Comparison of ENCODE assay signal across 8 mouse cellular contexts in genomic region chr10:80055364-80055763, GRCm38 (mm10). TPM values are rescaled to one million over a fixed set of nuclear protein-coding genes. Genes with fewer than 3 reads are reported as not detected.
DNase-seq lines count a peak whose midpoint lies in the region; ATAC-seq and TF ChIP-seq lines count a peak whose summit lies in the region.

No protein-coding gene starts in this region.

- H3K9me3 ChIP-seq in heart, embryonic 13.5 days: no peaks in the 10 kb centered on the region
- no peaks in the 10 kb centered on the region for H3K9me3 ChIP-seq in ES-E14 (ENCODE audit: control insufficient read depth, insufficient read depth, low read depth, low read length)
- no peaks in the 10 kb centered on the region for H3K9me3 ChIP-seq in hindbrain, embryonic 10.5 days
- no peaks in the 10 kb centered on the region for H3K9me3 ChIP-seq in liver, postnatal 0 days (ENCODE audit: low read length)

- in situ Hi-C loops in ES-E14 (cut with MboI; ENCODE audit: low sequenced_read_pairs in 2 of 2, unreplicated experiment in 2 of 2): no loop called here

- ATAC-seq in heart, embryonic 13.5 days (ENCODE audit: extremely low read depth, insufficient number of reproducible peaks, low FRiP score, low TSS enrichment): no peak
- no peak for ATAC-seq in liver, postnatal 0 days

- peak overlapping the region; percentile 99 for H3K9ac ChIP-seq in heart, embryonic 13.5 days
- H3K9ac ChIP-seq in ES-E14 (ENCODE audit: insufficient read depth, low read depth, low read length, poor library complexity, severe bottlenecking): peak overlapping the region; percentile 14
- H3K9ac ChIP-seq in liver, postnatal 0 days (replicated peaks): peak overlapping the region; percentile 96; the same call in 1 of the 2 replicates

- peak overlapping the region; percentile 91 for H3K4me2 ChIP-seq in heart, embryonic 13.5 days
- H3K4me2 ChIP-seq in liver, postnatal 0 days (ENCODE audit: low read depth, low read length): peak overlapping the region; percentile 95

- TF ChIP-seq EP300 in liver, postnatal 0 days (IDR thresholded peaks at IDR 0.05; ENCODE audit: low read depth): no peak

- TF ChIP-seq CTCF in liver, postnatal 0 days (IDR thresholded peaks at IDR 0.05; ENCODE audit: low read depth): no peak

- DNase-seq in heart, adult 8-10 months (ENCODE audit: low spot score): no peak
- DNase-seq in ES-E14 (ENCODE audit: low read depth, low spot score): no peak
- no peak for DNase-seq in hindbrain, embryonic 10.5 days (ENCODE audit: low spot score)
- no peak for DNase-seq in liver, postnatal 0 days
- no peak for DNase-seq in thymus, adult 18-20 months
- DNase-seq in embryo, embryonic 10.5 days (ENCODE audit: low spot score): no peak
- no peak for DNase-seq in cerebellum, postnatal 25 days

- H3K27ac ChIP-seq in heart, embryonic 13.5 days (replicated peaks): no peak overlapping the region
- H3K27ac ChIP-seq in ES-E14 (ENCODE audit: insufficient read depth, low read depth, low read length, poor library complexity, severe bottlenecking): no peak overlapping the region; the same call in 1 of the 2 replicates
- H3K27ac ChIP-seq in hindbrain, embryonic 10.5 days: no peak overlapping the region
- H3K27ac ChIP-seq in liver, postnatal 0 days (ENCODE audit: low read depth): peak overlapping the region; percentile 34; the same call in 1 of the 2 replicates

- 72% methylated on average over 5 of the region's 5 CpGs for WGBS in heart, embryonic 13.5 days
- 82% methylated on average over 5 of the region's 5 CpGs for WGBS in hindbrain, embryonic 10.5 days
- 73% methylated on average over 5 of the region's 5 CpGs for WGBS in liver, postnatal 0 days (ENCODE audit: insufficient replicate concordance)

- H3K36me3 ChIP-seq in heart, embryonic 13.5 days: peaks cover 52% of the 10 kb centered on the region
- peaks cover 39% of the 10 kb centered on the region for H3K36me3 ChIP-seq in ES-E14 (ENCODE audit: control insufficient read depth, insufficient read depth, low read length, poor library complexity, severe bottlenecking)
- peaks cover 52% of the 10 kb centered on the region for H3K36me3 ChIP-seq in hindbrain, embryonic 10.5 days
- peaks cover 47% of the 10 kb centered on the region for H3K36me3 ChIP-seq in liver, postnatal 0 days (replicated peaks; ENCODE audit: insufficient read depth, low read length)

- H3K4me3 ChIP-seq in heart, embryonic 13.5 days: peak overlapping the region; percentile 94
- peak overlapping the region; percentile 74 to 93 for H3K4me3 ChIP-seq in ES-E14 (ENCODE audit: insufficient read depth in 1 of 2, low read depth in 1 of 2, low read length in 2 of 2, poor library complexity in 1 of 2, severe bottlenecking in 1 of 2)
- peak overlapping the region; percentile 96 for H3K4me3 ChIP-seq in hindbrain, embryonic 10.5 days
- H3K4me3 ChIP-seq in liver, postnatal 0 days (ENCODE audit: low read depth, low read length): peak overlapping the region; percentile 89; the same call in 1 of the 2 replicates

- no peaks in the 10 kb centered on the region for H3K27me3 ChIP-seq in heart, embryonic 13.5 days (replicated peaks)
- peaks cover 5% of the 10 kb centered on the region; the same call in 1 of the 2 replicates for H3K27me3 ChIP-seq in hindbrain, embryonic 10.5 days (ENCODE audit: insufficient read depth, poor library complexity, severe bottlenecking)
- H3K27me3 ChIP-seq in liver, postnatal 0 days (ENCODE audit: insufficient read depth, low read length): no peaks in the 10 kb centered on the region

- peaks cover 41% of the 10 kb centered on the region for H3K4me1 ChIP-seq in heart, embryonic 13.5 days
- peaks cover 7 to 21% of the 10 kb centered on the region in 2 experiments for H3K4me1 ChIP-seq in ES-E14 (ENCODE audit: control insufficient read depth in 2 of 2, insufficient read depth in 2 of 2, low read length in 2 of 2, poor library complexity in 1 of 2)
- H3K4me1 ChIP-seq in hindbrain, embryonic 10.5 days (replicated peaks): peaks cover 62% of the 10 kb centered on the region
- H3K4me1 ChIP-seq in liver, postnatal 0 days (ENCODE audit: insufficient read depth): peaks cover 41% of the 10 kb centered on the region

TF ChIP-seq in ES-E14, 5 proteins besides CTCF, POLR2A, EP300 and RAD21:
- no peak for TF ChIP-seq ZNF384 (IDR thresholded peaks at IDR 0.05; ENCODE audit: low read depth, low read length)
- no peak for TF ChIP-seq HCFC1 (IDR thresholded peaks at IDR 0.05; ENCODE audit: borderline replicate concordance, insufficient read depth, low read length)
- TF ChIP-seq ZC3H11A (IDR thresholded peaks at IDR 0.05; ENCODE audit: borderline replicate concordance, low read depth, low read length): no peak
- no peak for TF ChIP-seq MAFK (IDR thresholded peaks at IDR 0.05; ENCODE audit: insufficient read depth, low read depth, low read length)
- TF ChIP-seq CHD2 (IDR thresholded peaks at IDR 0.05; ENCODE audit: low read depth, low read length): no peak

RNA-seq across cellular contexts. Expression of gene Gpx4, which starts 8.4 kb away (rescaled TPM):
- 691 and 741 TPM in 2 replicates for polyA plus RNA-seq in heart, embryonic 13.5 days (2015; fragmentation: Nextera tagmentation; extraction: Ambion mirVana)
- 1,000 to 10,000 TPM; 1,048 to 1,125 (median 1,067) TPM for total RNA-seq in heart, adult 8-10 months (2022)
- total RNA-seq in ES-E14 (2012; rRNA removed): 1,456 and 1,919 TPM in 2 replicates
- 681 and 705 TPM in 2 replicates for polyA plus RNA-seq in hindbrain, embryonic 10.5 days (2016; fragmentation: Nextera tagmentation; extraction: Ambion mirVana)
- 537 and 560 TPM in 2 replicates for polyA plus RNA-seq in liver, postnatal 0 days (2015; fragmentation: Nextera tagmentation; extraction: Ambion mirVana)

RNA-seq across cellular contexts. Expression of gene Polr2e, which starts 15.8 kb away (rescaled TPM):
- 149 and 154 TPM in 2 replicates for polyA plus RNA-seq in heart, embryonic 13.5 days (2015; fragmentation: Nextera tagmentation; extraction: Ambion mirVana)
- total RNA-seq in heart, adult 8-10 months (2022): 100 to 1,000 TPM in 2 of 4 experiments, 10 to 100 TPM in 2; 91.7 to 106 (median 100) TPM
- 266 and 293 TPM in 2 replicates for total RNA-seq in ES-E14 (2012; rRNA removed)
- polyA plus RNA-seq in hindbrain, embryonic 10.5 days (2016; fragmentation: Nextera tagmentation; extraction: Ambion mirVana): 261 and 268 TPM in 2 replicates
- polyA plus RNA-seq in liver, postnatal 0 days (2015; fragmentation: Nextera tagmentation; extraction: Ambion mirVana): 57.0 and 58.3 TPM in 2 replicates

RNA-seq across cellular contexts. Expression of gene Arhgap45, which starts 38.9 kb away (rescaled TPM):
- 5.5 and 6.5 TPM in 2 replicates for polyA plus RNA-seq in heart, embryonic 13.5 days (2015; fragmentation: Nextera tagmentation; extraction: Ambion mirVana)
- 1 to 10 TPM; 2.9 to 5.1 (median 3.4) TPM for total RNA-seq in heart, adult 8-10 months (2022)
- 17.0 and 20.9 TPM in 2 replicates for total RNA-seq in ES-E14 (2012; rRNA removed)
- polyA plus RNA-seq in hindbrain, embryonic 10.5 days (2016; fragmentation: Nextera tagmentation; extraction: Ambion mirVana): 8.4 and 9.0 TPM in 2 replicates
- 12.1 and 14.2 TPM in 2 replicates for polyA plus RNA-seq in liver, postnatal 0 days (2015; fragmentation: Nextera tagmentation; extraction: Ambion mirVana)

RNA-seq across cellular contexts. Expression of gene Sbno2, which starts 50.0 kb away (rescaled TPM):
- polyA plus RNA-seq in heart, embryonic 13.5 days (2015; fragmentation: Nextera tagmentation; extraction: Ambion mirVana): 9.1 and 10.1 TPM in 2 replicates
- 10 to 100 TPM in 3 of 4 experiments, 1 to 10 TPM in 1; 9.5 to 12.0 (median 11.1) TPM for total RNA-seq in heart, adult 8-10 months (2022)
- total RNA-seq in ES-E14 (2012; rRNA removed): 36.6 and 49.3 TPM in 2 replicates
- polyA plus RNA-seq in hindbrain, embryonic 10.5 days (2016; fragmentation: Nextera tagmentation; extraction: Ambion mirVana): 16.8 and 17.2 TPM in 2 replicates
- polyA plus RNA-seq in liver, postnatal 0 days (2015; fragmentation: Nextera tagmentation; extraction: Ambion mirVana): 7.4 and 8.7 TPM in 2 replicates

RNA-seq across cellular contexts. Expression of gene Abca7, which starts 59.1 kb away (rescaled TPM):
- 2.2 and 2.6 TPM in 2 replicates for polyA plus RNA-seq in heart, embryonic 13.5 days (2015; fragmentation: Nextera tagmentation; extraction: Ambion mirVana)
- 1 to 10 TPM; 7.5 to 8.5 (median 8.0) TPM for total RNA-seq in heart, adult 8-10 months (2022)
- total RNA-seq in ES-E14 (2012; rRNA removed): 8.8 and 18.9 TPM in 2 replicates
- polyA plus RNA-seq in hindbrain, embryonic 10.5 days (2016; fragmentation: Nextera tagmentation; extraction: Ambion mirVana): 4.4 and 6.0 TPM in 2 replicates
- polyA plus RNA-seq in liver, postnatal 0 days (2015; fragmentation: Nextera tagmentation; extraction: Ambion mirVana): 2.5 and 3.1 TPM in 2 replicates

Comparison
In these comparisons a context has a peak if more than half of its experiments do, and no peak if none do; other contexts are left out.
1. H3K9ac ChIP-seq: peak in every context shown above with its lines; median percentile 99 in heart, embryonic 13.5 days; 96 in liver, postnatal 0 days; 14 in ES-E14.